ENCODE assay signal across 11 mouse cellular contexts in the genomic region with DNA sequence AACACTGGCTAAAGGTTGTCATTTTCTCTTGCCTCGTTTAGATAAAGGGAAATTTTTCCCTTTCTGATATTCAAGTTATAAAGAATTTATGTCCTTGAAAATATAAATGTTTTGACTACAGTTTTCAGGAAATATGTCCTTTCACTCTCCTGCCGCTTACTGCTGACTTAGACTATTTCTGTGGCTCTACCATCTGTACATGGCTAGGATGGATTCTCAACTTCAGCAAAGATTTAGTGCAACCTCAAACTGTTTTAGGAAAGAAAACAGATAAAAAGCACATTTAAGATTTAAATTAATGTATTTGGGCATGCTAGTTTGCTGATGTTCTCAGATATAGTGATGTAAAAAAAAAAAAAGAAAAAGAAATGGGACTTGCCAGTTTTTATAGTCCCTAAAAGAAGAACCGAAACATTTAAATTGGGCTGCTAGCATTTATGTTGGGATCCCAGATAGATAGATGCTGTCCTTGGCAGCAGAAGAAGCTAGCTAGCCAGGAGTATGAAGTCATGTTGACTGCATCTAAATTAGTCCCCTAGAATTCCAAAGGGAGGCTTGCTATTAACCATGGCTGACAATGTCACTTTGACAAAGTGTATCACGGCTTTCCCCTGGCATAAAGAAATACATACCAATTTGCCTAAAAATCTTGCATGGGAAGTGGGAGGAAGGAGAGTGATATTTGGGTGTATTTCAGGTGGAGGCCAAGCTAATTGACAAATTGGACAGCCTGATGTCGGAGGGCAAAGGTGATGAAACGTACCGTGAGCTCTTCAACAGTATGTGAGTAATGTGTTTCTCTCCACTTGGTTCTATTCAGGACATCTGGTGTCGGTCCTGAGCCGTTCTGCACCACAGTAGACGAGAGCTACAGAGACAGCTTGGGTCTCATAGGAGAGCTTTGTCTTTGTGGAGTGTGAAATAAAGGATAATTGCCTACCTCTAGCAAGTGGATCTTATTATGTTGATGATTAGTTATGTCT.
DNase-seq lines count a peak whose midpoint lies in the region; ATAC-seq and TF ChIP-seq lines count a peak whose summit lies in the region.
"Had no signal": no experiment of that assay in that cellular context is flagged by ENCODE, and none has a peak within 500 bp of the region (broad histone marks: within the 10 kb centered on the region; RNA-seq: fewer than 3 reads in every experiment).

No protein-coding gene starts in this region.

- no peak overlapping the region for H3K4me3 ChIP-seq in hindbrain, embryonic 11.5 days (ENCODE audit: low read depth, low read length)
- H3K4me3 ChIP-seq in hindbrain, embryonic 10.5 days: no peak overlapping the region
- no peak overlapping the region for H3K4me3 ChIP-seq in cerebellum, adult 2 months (replicated peaks; ENCODE audit: insufficient read depth, low read depth, low read length)
- no peak overlapping the region for H3K4me3 ChIP-seq in forebrain, embryonic 14.5 days (ENCODE audit: low read depth, low read length)
- H3K4me3 ChIP-seq in neural tube, embryonic 11.5 days (ENCODE audit: low read depth, low read length): no peak overlapping the region
- H3K4me3 ChIP-seq: embryonic facial prominence, embryonic 10.5 days had no signal

- no peaks in the 10 kb centered on the region for H3K36me3 ChIP-seq in hindbrain, embryonic 11.5 days (ENCODE audit: control insufficient read depth, insufficient read depth, low read length)
- H3K36me3 ChIP-seq in hindbrain, embryonic 10.5 days: no peaks in the 10 kb centered on the region
- no peaks in the 10 kb centered on the region for H3K36me3 ChIP-seq in forebrain, embryonic 14.5 days (ENCODE audit: control insufficient read depth, insufficient read depth, low read length)
- no peaks in the 10 kb centered on the region for H3K36me3 ChIP-seq in neural tube, embryonic 11.5 days (ENCODE audit: control insufficient read depth, insufficient read depth, low read length)
- H3K36me3 ChIP-seq: embryonic facial prominence, embryonic 10.5 days had no signal

- no peak overlapping the region for H3K27ac ChIP-seq in hindbrain, embryonic 11.5 days (ENCODE audit: low read depth, low read length)
- no peak overlapping the region for H3K27ac ChIP-seq in hindbrain, embryonic 10.5 days
- no peak overlapping the region for H3K27ac ChIP-seq in cerebellum, adult 2 months (ENCODE audit: insufficient read depth, low read length)
- no peak overlapping the region for H3K27ac ChIP-seq in forebrain, embryonic 14.5 days (ENCODE audit: low read depth, low read length)
- no peak overlapping the region for H3K27ac ChIP-seq in neural tube, embryonic 11.5 days (ENCODE audit: low read depth, low read length)
- H3K27ac ChIP-seq: embryonic facial prominence, embryonic 10.5 days had no signal

- ATAC-seq in hindbrain, embryonic 11.5 days (ENCODE audit: low FRiP score): peak; percentile 85
- peak; percentile 71; the same call in 1 of the 2 replicates for ATAC-seq in forebrain, embryonic 14.5 days
- ATAC-seq in neural tube, embryonic 11.5 days (ENCODE audit: insufficient read depth, low FRiP score, low TSS enrichment): peak; percentile 54; the same call in 1 of the 2 replicates
- ATAC-seq in monocyte, adult 5-6 weeks (replicated peaks; ENCODE audit: insufficient number of reproducible peaks, low FRiP score, low TSS enrichment, poor library complexity, severe bottlenecking): no peak

- WGBS in hindbrain, embryonic 11.5 days: 53% methylated on average over 10 of the region's 10 CpGs
- 58% methylated on average over 10 of the region's 10 CpGs for WGBS in hindbrain, embryonic 10.5 days
- WGBS in cerebellum, adult 2 months: 37% methylated on average over 10 of the region's 10 CpGs
- 37% methylated on average over 10 of the region's 10 CpGs for WGBS in forebrain, embryonic 14.5 days
- WGBS in neural tube, embryonic 11.5 days: 34% methylated on average over 10 of the region's 10 CpGs

- H3K4me1 ChIP-seq in hindbrain, embryonic 11.5 days (replicated peaks; ENCODE audit: control insufficient read depth, insufficient read depth, low read length): no peaks in the 10 kb centered on the region
- peaks cover 19% of the 10 kb centered on the region; the same call in 1 of the 2 replicates for H3K4me1 ChIP-seq in hindbrain, embryonic 10.5 days (replicated peaks)
- H3K4me1 ChIP-seq in cerebellum, adult 2 months (ENCODE audit: control insufficient read depth, insufficient read depth, low read length): peaks cover 8% of the 10 kb centered on the region; the same call in 1 of the 2 replicates
- peaks cover 21% of the 10 kb centered on the region for H3K4me1 ChIP-seq in forebrain, embryonic 14.5 days (ENCODE audit: control insufficient read depth, insufficient read depth, low read length)
- H3K4me1 ChIP-seq in neural tube, embryonic 11.5 days (ENCODE audit: control insufficient read depth, insufficient read depth, low read length): peaks cover 13% of the 10 kb centered on the region; the same call in 1 of the 2 replicates

- TF ChIP-seq CTCF in cerebellum, adult 2 months (IDR thresholded peaks at IDR 0.05; ENCODE audit: borderline replicate concordance, insufficient read depth, low read depth, low read length): no peak

- TF ChIP-seq POLR2A in cerebellum, adult 2 months (IDR thresholded peaks at IDR 0.05; ENCODE audit: borderline replicate concordance, insufficient read depth, low read length): no peak

- H3K27me3 ChIP-seq in hindbrain, embryonic 11.5 days (ENCODE audit: control insufficient read depth, insufficient read depth, low read length): no peaks in the 10 kb centered on the region
- no peaks in the 10 kb centered on the region; the same call in 1 of the 2 replicates for H3K27me3 ChIP-seq in hindbrain, embryonic 10.5 days (ENCODE audit: insufficient read depth, poor library complexity, severe bottlenecking)
- H3K27me3 ChIP-seq in cerebellum, adult 2 months (ENCODE audit: control insufficient read depth, insufficient read depth, low read length): no peaks in the 10 kb centered on the region
- H3K27me3 ChIP-seq in forebrain, embryonic 14.5 days (replicated peaks; ENCODE audit: control insufficient read depth, insufficient read depth, low read length): no peaks in the 10 kb centered on the region
- no peaks in the 10 kb centered on the region for H3K27me3 ChIP-seq in neural tube, embryonic 11.5 days (ENCODE audit: control insufficient read depth, insufficient read depth, low read length)

- H3K9ac ChIP-seq in hindbrain, embryonic 11.5 days (ENCODE audit: low read depth, low read length): no peak overlapping the region
- H3K9ac ChIP-seq in forebrain, embryonic 14.5 days (ENCODE audit: low read length): no peak overlapping the region
- no peak overlapping the region for H3K9ac ChIP-seq in neural tube, embryonic 11.5 days (ENCODE audit: low read length)

- DNase-seq in hindbrain, embryonic 11.5 days (ENCODE audit: low spot score): peak; percentile 28
- DNase-seq in hindbrain, embryonic 10.5 days (ENCODE audit: low spot score): no peak
- peak; percentile 38 to 54 for DNase-seq in cerebellum, adult 2 months
- peak; percentile 62 for DNase-seq in forebrain, embryonic 14.5 days (ENCODE audit: low spot score)
- DNase-seq in neural tube, embryonic 11.5 days (ENCODE audit: low spot score): peak; percentile 44
- DNase-seq in layer of hippocampus, adult 9-10 months (ENCODE audit: low spot score): no peak
- DNase-seq: adrenal gland, adult 8-10 months; lung, adult 18-20 months; right cerebral cortex, postnatal 4 days had no signal

- H3K4me2 ChIP-seq in hindbrain, embryonic 11.5 days (replicated peaks; ENCODE audit: low read depth, low read length): no peak overlapping the region
- no peak overlapping the region for H3K4me2 ChIP-seq in forebrain, embryonic 14.5 days (ENCODE audit: low read length)
- no peak overlapping the region for H3K4me2 ChIP-seq in neural tube, embryonic 11.5 days (ENCODE audit: low read depth)

- H3K9me3 ChIP-seq in hindbrain, embryonic 11.5 days (ENCODE audit: control insufficient read depth, low read length): no peaks in the 10 kb centered on the region
- no peaks in the 10 kb centered on the region for H3K9me3 ChIP-seq in hindbrain, embryonic 10.5 days
- H3K9me3 ChIP-seq in forebrain, embryonic 14.5 days (replicated peaks; ENCODE audit: control insufficient read depth, low read length): no peaks in the 10 kb centered on the region
- no peaks in the 10 kb centered on the region for H3K9me3 ChIP-seq in neural tube, embryonic 11.5 days (ENCODE audit: control insufficient read depth, low read length)
- H3K9me3 ChIP-seq: embryonic facial prominence, embryonic 10.5 days had no signal

Comparison
In these comparisons a context has a peak if more than half of its experiments do, and no peak if none do; other contexts are left out.
1. DNase-seq: peak in hindbrain, embryonic 11.5 days (single experiment), cerebellum, adult 2 months (2 of 2), forebrain, embryonic 14.5 days (single experiment) and neural tube, embryonic 11.5 days (single experiment); none in hindbrain, embryonic 10.5 days (single experiment) and layer of hippocampus, adult 9-10 months (single experiment).